Mouse (Mus musculus) liver, postnatal 0 days (tissue): ENCODE data around the gene Cmtm7.

Experiments used
- CTCF ChIP-seq: sonication (generic); IDR thresholded peaks from 2 replicates; pipeline ENCODE4 v1.5.1; 2016; ENCODE audit warnings: antibody characterized with exemption, low read depth
- EP300 ChIP-seq: IDR thresholded peaks from 2 replicates; pipeline ENCODE4 v1.6.1; 2016; ENCODE audit warnings: antibody characterized with exemption, low read depth, mild to moderate bottlenecking

GRCm38 (mm10) chr9:114768066-114768465 is 13.6 kb downstream of the Cmtm7 start:
- TF ChIP-seq CTCF (no peak), EP300 (no peak)
